ENCODE assay signal across 9 mouse cellular contexts in genomic region chr5:76702104-76702503, GRCm38 (mm10). TPM values are rescaled to one million over a fixed set of nuclear protein-coding genes. Genes with fewer than 3 reads are reported as not detected.
A peak's percentile ranks its signal among the peaks of the same experiment; 100 is the strongest.
DNase-seq lines count a peak whose midpoint lies in the region; ATAC-seq and TF ChIP-seq lines count a peak whose summit lies in the region.
"Had no signal": no experiment of that assay in that cellular context is flagged by ENCODE, and none has a peak within 500 bp of the region (broad histone marks: within the 10 kb centered on the region; RNA-seq: fewer than 3 reads in every experiment).

No protein-coding gene starts in this region.

- no peaks in the 10 kb centered on the region for H3K9me3 ChIP-seq in heart, embryonic 12.5 days (replicated peaks)
- H3K9me3 ChIP-seq in neural tube, embryonic 13.5 days, result no peaks in the 10 kb centered on the region
- no peaks in the 10 kb centered on the region for H3K9me3 ChIP-seq in limb, embryonic 14.5 days (ENCODE audit: control insufficient read depth, low read length)

- H3K27ac ChIP-seq in heart, embryonic 12.5 days (ENCODE audit: poor library complexity, severe bottlenecking), result no peak overlapping the region
- no peak overlapping the region for H3K27ac ChIP-seq in heart, adult 2 months
- H3K27ac ChIP-seq in neural tube, embryonic 13.5 days (replicated peaks), result peak overlapping the region; percentile 34; the same call in 1 of the 2 replicates
- H3K27ac ChIP-seq in limb, embryonic 14.5 days (replicated peaks; ENCODE audit: low read depth, low read length), result peak overlapping the region; percentile 70

- H3K4me2 ChIP-seq in heart, embryonic 12.5 days, result peak overlapping the region; percentile 62
- peak overlapping the region; percentile 13 for H3K4me2 ChIP-seq in neural tube, embryonic 13.5 days
- no peak overlapping the region for H3K4me2 ChIP-seq in limb, embryonic 14.5 days (replicated peaks; ENCODE audit: low read depth, low read length, severe bottlenecking)

- peaks cover 7% of the 10 kb centered on the region; the same call in 1 of the 2 replicates for H3K4me1 ChIP-seq in heart, embryonic 12.5 days (replicated peaks)
- peaks cover 2% of the 10 kb centered on the region; the same call in 1 of the 2 replicates for H3K4me1 ChIP-seq in heart, adult 2 months (ENCODE audit: control insufficient read depth, insufficient read depth, low read length)
- peaks cover 82% of the 10 kb centered on the region for H3K4me1 ChIP-seq in neural tube, embryonic 13.5 days (replicated peaks)
- peaks cover 18% of the 10 kb centered on the region for H3K4me1 ChIP-seq in limb, embryonic 14.5 days (ENCODE audit: control insufficient read depth, insufficient read depth, low read length)

- no peaks in the 10 kb centered on the region for H3K36me3 ChIP-seq in heart, embryonic 12.5 days
- no peaks in the 10 kb centered on the region for H3K36me3 ChIP-seq in heart, adult 2 months (ENCODE audit: control insufficient read depth, insufficient read depth, low read length)
- no peaks in the 10 kb centered on the region for H3K36me3 ChIP-seq in neural tube, embryonic 13.5 days
- H3K36me3 ChIP-seq in limb, embryonic 14.5 days (ENCODE audit: control insufficient read depth, insufficient read depth, low read length), result no peaks in the 10 kb centered on the region

- WGBS in heart, embryonic 12.5 days, result 60% methylated on average over 9 of the region's 9 CpGs
- WGBS in heart, adult 2 months, result 59% methylated on average over 9 of the region's 9 CpGs
- 52% methylated on average over 9 of the region's 9 CpGs for WGBS in neural tube, embryonic 13.5 days
- 69% methylated on average over 9 of the region's 9 CpGs for WGBS in limb, embryonic 14.5 days

- no peak for TF ChIP-seq EP300 in heart, adult 2 months (IDR thresholded peaks at IDR 0.05; ENCODE audit: insufficient read depth, low read depth, low read length)

- H3K79me2 ChIP-seq in heart, adult 2 months (replicated peaks; ENCODE audit: control insufficient read depth, insufficient read depth, low read length), result no peaks in the 10 kb centered on the region

- intact Hi-C loops in heart, adult 2 months (cut with DNase I), result no loop called here

- no peaks in the 10 kb centered on the region for H3K27me3 ChIP-seq in heart, embryonic 12.5 days (replicated peaks)
- no peaks in the 10 kb centered on the region for H3K27me3 ChIP-seq in heart, adult 2 months (ENCODE audit: control insufficient read depth, insufficient read depth, low read length)
- H3K27me3 ChIP-seq in neural tube, embryonic 13.5 days, result no peaks in the 10 kb centered on the region
- no peaks in the 10 kb centered on the region for H3K27me3 ChIP-seq in limb, embryonic 14.5 days (ENCODE audit: control insufficient read depth, insufficient read depth, low read length)

- DNase-seq in heart, adult 2 months, result no peak
- no peak for DNase-seq in neural tube, embryonic 10.5 days (ENCODE audit: extremely low spot score, low spot score)
- no peak for DNase-seq in limb, embryonic 14.5 days (ENCODE audit: low spot score)
- no peak for DNase-seq in kidney, adult 11 months
- no peak for DNase-seq in cerebellum, postnatal 25 days
- no peak for DNase-seq in gastrocnemius, postnatal 4 days (ENCODE audit: low spot score in 2 of 2)
- DNase-seq: right cerebral cortex, adult 18-20 months had no signal

- TF ChIP-seq POLR2A in heart, adult 2 months (IDR thresholded peaks at IDR 0.05; ENCODE audit: insufficient read depth, low read depth, low read length), result no peak
- no peak for TF ChIP-seq POLR2A in limb, embryonic 14.5 days (IDR thresholded peaks at IDR 0.05; ENCODE audit: borderline replicate concordance, extremely low read depth, insufficient read depth, insufficient read length)

- ATAC-seq in heart, embryonic 12.5 days (ENCODE audit: insufficient number of reproducible peaks, low FRiP score), result no peak
- no peak for ATAC-seq in neural tube, embryonic 13.5 days (ENCODE audit: low read depth)
- no peak for ATAC-seq in limb, embryonic 14.5 days (ENCODE audit: low FRiP score, low read depth)

- no peak for TF ChIP-seq CTCF in heart, adult 2 months (IDR thresholded peaks at IDR 0.05)

- H3K4me3 ChIP-seq in heart, embryonic 12.5 days, result 0 out of 2 replicates have a peak overlapping the region, but pooled peaks have one; percentile 33
- no peak overlapping the region for H3K4me3 ChIP-seq in heart, adult 2 months
- no peak overlapping the region for H3K4me3 ChIP-seq in neural tube, embryonic 13.5 days
- no peak overlapping the region for H3K4me3 ChIP-seq in limb, embryonic 14.5 days (replicated peaks; ENCODE audit: low read length)

- H3K9ac ChIP-seq in heart, embryonic 12.5 days, result no peak overlapping the region
- H3K9ac ChIP-seq in heart, adult 2 months (ENCODE audit: low read depth, low read length), result no peak overlapping the region
- 0 out of 2 replicates have a peak overlapping the region, but pooled peaks have one; percentile 31 for H3K9ac ChIP-seq in neural tube, embryonic 13.5 days
- H3K9ac ChIP-seq in limb, embryonic 14.5 days (ENCODE audit: low read depth, low read length, severe bottlenecking), result no peak overlapping the region

RNA-seq across cellular contexts. Expression of gene C530008M17Rik, which starts 45.8 kb away (rescaled TPM):
- 36.1 and 38.7 TPM in 2 replicates for polyA plus RNA-seq in heart, embryonic 12.5 days (2016; fragmentation: Nextera tagmentation; extraction: Ambion mirVana)
- 1 to 10 TPM; 1.5 to 2.4 TPM for total RNA-seq in heart, adult 2 months (2021)
- polyA plus RNA-seq in heart, adult 2 months (2012; rRNA removed), result 2.8 and 5.4 TPM in 2 replicates
- polyA plus RNA-seq in neural tube, embryonic 13.5 days (2015; fragmentation: Nextera tagmentation; extraction: Ambion mirVana), result 58.5 and 62.3 TPM in 2 replicates
- polyA plus RNA-seq in limb, embryonic 14.5 days (2012; rRNA removed), result 24.0 and 26.5 TPM in 2 replicates
- 12.6 and 15.1 TPM in 2 replicates for polyA plus RNA-seq in limb, embryonic 14.5 days (2014; fragmentation: Nextera tagmentation; extraction: Ambion mirVana)
- 10 to 100 TPM; 17.7 to 20.1 TPM for total RNA-seq in gastrocnemius, postnatal 4 days (2021)

Comparison
In these comparisons a context has a peak if more than half of its experiments do, and no peak if none do; other contexts are left out.
1. H3K27ac ChIP-seq: peak in neural tube, embryonic 13.5 days (single experiment) and limb, embryonic 14.5 days (single experiment); none in heart, embryonic 12.5 days (single experiment) and heart, adult 2 months (single experiment).